Mouse (Mus musculus) E14TG2a.4 (cell line): ENCODE data around the gene Spag6.

Source experiments
- CTCF ChIP-seq: conservative IDR thresholded peaks from 2 replicates; pipeline ENCODE4 v1.5.1; 2014; ENCODE audit warnings: low read length
- POU5F1 ChIP-seq: IDR thresholded peaks from 2 replicates; pipeline ENCODE4 v1.6.1; 2014; ENCODE audit warnings: low read length, borderline replicate concordance

DNA sequence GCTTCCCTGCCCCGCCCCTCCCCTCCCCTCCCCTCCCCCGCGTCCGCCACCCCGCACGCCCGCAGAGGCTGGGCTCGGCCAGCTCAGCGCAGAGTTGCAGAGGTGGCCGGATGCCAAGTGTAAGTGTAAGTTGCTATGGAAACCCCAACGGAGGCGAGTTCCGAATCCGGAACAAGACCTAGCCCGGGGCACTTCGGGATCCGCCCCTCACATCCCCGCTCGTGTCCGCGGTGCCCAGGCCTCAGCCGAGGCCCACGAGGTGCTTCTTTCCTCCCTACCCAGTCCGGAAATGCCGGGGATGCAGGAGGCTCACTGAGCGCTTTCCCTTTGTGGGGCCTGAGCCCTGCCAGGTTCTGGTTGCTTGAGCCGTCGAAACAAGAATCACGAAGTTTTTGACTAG is 12.9 kb upstream of the Spag6 start:
- TF ChIP-seq CTCF (no peak), POU5F1 (no peak)
